Mouse (Mus musculus) bone marrow macrophage, adult 2 months (primary cell): ENCODE measurements around the gene Tcf20.

ENCODE experiments used
- CTCF ChIP-seq: IDR thresholded peaks from 2 replicates; pipeline ENCODE4 v1.5.1; 2012; ENCODE audit warnings: low read depth, mild to moderate bottlenecking, low read length, moderate library complexity
- POLR2A ChIP-seq: IDR thresholded peaks from 2 replicates; pipeline ENCODE4 v1.6.1; 2012; ENCODE audit warnings: mild to moderate bottlenecking, low read depth, low read length, borderline replicate concordance

DNA sequence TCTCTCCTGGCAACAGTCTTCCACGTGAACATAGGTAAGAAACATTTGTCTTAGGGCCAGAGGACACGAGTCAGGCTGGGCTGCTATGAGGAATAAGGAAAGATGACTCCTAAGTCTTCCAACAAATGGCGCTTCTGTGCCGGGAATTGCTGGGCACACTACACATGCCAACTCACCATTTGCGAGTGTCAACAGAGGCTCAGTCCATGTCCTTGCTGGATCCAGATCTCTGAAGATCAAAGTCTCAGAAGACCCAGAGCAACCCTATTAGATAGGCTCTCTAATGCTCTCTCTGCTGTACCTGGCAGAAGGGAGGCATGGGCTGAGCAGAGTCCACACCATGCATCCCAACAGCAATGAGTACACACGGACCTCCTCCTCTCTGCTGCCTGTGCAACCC is 222.8 kb downstream of the Tcf20 start:
- no peak for TF ChIP-seq CTCF
- no peak for TF ChIP-seq POLR2A
